Mouse (Mus musculus) intestine, postnatal 0 days (tissue): ENCODE measurements around the gene Fam71f1. TPM values are rescaled to one million over a fixed set of nuclear protein-coding genes. Genes with fewer than 3 reads are reported as not detected.

Experiments
- ATAC-seq: fragments of 200-750 bp; cut with Nextera tagmentation; 2 replicates; pipeline ENCODE4 v1.8.0; 2017; ENCODE audit warnings: mild to moderate bottlenecking, moderate TSS enrichment, moderate library complexity
- H3K27ac ChIP-seq: fragments of 300-500 bp; sonication (generic); 2 replicates; pipeline ENCODE4 v1.5.1; 2014; ENCODE audit warnings: mild to moderate bottlenecking, low read depth, low read length, moderate library complexity
- H3K27me3 ChIP-seq: fragments of 300-500 bp; sonication (generic); replicated peaks from 2 replicates; pipeline ENCODE4 v1.6.1; 2014; ENCODE audit warnings: low read length, mixed read lengths; ENCODE audit not compliant: control insufficient read depth, insufficient read depth
- H3K36me3 ChIP-seq: fragments of 300-500 bp; sonication (generic); 2 replicates; pipeline ENCODE4 v1.6.1; 2014; ENCODE audit warnings: mild to moderate bottlenecking, moderate library complexity; ENCODE audit not compliant: control insufficient read depth, insufficient read depth
- H3K4me1 ChIP-seq: fragments of 300-500 bp; sonication (generic); replicated peaks from 2 replicates; pipeline ENCODE4 v1.6.1; 2014; ENCODE audit warnings: antibody characterized with exemption, low read length, mixed read lengths; ENCODE audit not compliant: control insufficient read depth, insufficient read depth
- H3K4me2 ChIP-seq: fragments of 300-500 bp; sonication (generic); replicated peaks from 2 replicates; pipeline ENCODE4 v1.6.1; 2014; ENCODE audit warnings: low read depth, mild to moderate bottlenecking, moderate library complexity
- H3K4me3 ChIP-seq: fragments of 300-500 bp; sonication (generic); 2 replicates; pipeline ENCODE4 v1.5.1; 2014; ENCODE audit warnings: low read depth, low read length
- H3K9ac ChIP-seq: fragments of 300-500 bp; sonication (generic); 2 replicates; pipeline ENCODE4 v1.6.1; 2014; ENCODE audit warnings: mild to moderate bottlenecking, low read depth, low read length
- H3K9me3 ChIP-seq: fragments of 300-500 bp; sonication (generic); 2 replicates; pipeline ENCODE4 v1.6.1; 2016; ENCODE audit warnings: mixed run types; ENCODE audit not compliant: control insufficient read depth
- CTCF ChIP-seq: sonication (generic); IDR thresholded peaks from 2 replicates; pipeline ENCODE4 v1.5.1; 2016; ENCODE audit warnings: low read depth, mild to moderate bottlenecking, control low read depth, antibody characterized with exemption, moderate library complexity
- whole genome bisulfite sequencing: fragments of 180-500 bp; shearing (Covaris S2); extraction: QIAGEN DNeasy Blood & Tissue Kit; methylation state at CpG from one replicate; pipeline ENCODE4 v1.1.7; 2014; 5-methylcytosine and 5-hydroxymethylcytosine counted together
- polyA plus RNA-seq: library from polyadenylated mRNA; unstranded; fragments of >200 nt; fragmentation: Nextera tagmentation; extraction: Ambion mirVana; gene quantifications from 2 replicates; pipeline ENCODE4 v1.2.1, GENCODE M21; 2015

Gene Fam71f1
- polyA plus RNA-seq, 1 experiment from 2014 or later = not detected

DNA sequence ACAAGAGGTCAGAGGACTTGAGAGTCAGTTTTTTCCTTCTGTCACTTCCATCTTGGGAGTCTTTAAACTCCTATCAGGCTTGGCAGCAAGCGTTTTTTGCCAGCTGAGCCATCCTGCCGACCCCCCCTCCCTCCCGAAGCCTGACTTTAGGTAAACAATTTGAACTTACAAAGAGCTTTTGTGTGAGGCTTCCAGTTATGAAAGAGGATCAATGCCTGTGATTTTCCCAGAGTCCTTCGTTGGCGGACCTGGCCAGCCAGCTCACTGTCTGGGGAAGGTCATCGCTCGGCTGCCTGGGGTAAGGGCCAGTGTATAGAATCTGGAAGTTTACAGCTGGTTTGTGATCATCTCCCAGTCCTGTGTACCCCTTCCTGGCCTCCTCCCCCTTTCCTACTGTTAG, 38.3 kb upstream of the Fam71f1 start:
- WGBS = 43% methylated on average over 7 of the region's 7 CpGs

DNA sequence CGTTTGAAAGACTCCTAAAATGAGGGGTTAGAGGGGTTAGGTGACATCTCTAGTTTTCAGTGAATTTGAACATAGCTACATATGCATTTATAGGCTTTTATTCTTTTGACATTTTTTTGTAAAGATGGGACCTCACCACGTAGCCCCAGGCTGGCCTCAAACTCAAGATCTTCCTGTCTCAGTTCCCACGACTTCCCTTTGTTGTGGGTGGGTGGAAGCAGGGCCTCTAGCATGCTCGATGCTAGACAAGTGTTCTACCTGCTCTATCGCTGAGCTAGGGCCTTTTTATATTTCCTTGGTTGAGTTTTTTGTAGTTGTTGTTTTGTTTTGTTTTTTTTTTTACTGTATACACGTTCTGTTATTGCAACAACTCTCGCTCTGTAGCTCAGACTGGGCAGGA, 32.1 kb upstream of the Fam71f1 start:
- WGBS = 80% methylated on average over 7 of the region's 7 CpGs
- Histone ChIP-seq H3K4me3 (no peak overlapping the region), H3K9ac (no peak overlapping the region), H3K4me1 (no peaks in the 10 kb centered on the region), H3K9me3 (no peaks in the 10 kb centered on the region), H3K36me3 (no peaks in the 10 kb centered on the region), H3K4me2 (no peak overlapping the region), H3K27me3 (no peaks in the 10 kb centered on the region), H3K27ac (no peak overlapping the region)
- no peak for TF ChIP-seq CTCF
- no peak for ATAC-seq

More for the DNA sequence above, 38.3 kb upstream of the Fam71f1 start:
- Histone ChIP-seq H3K4me2 (no peak overlapping the region), H3K27me3 (no peaks in the 10 kb centered on the region), H3K9ac (no peak overlapping the region), H3K27ac (no peak overlapping the region), H3K4me1 (no peaks in the 10 kb centered on the region), H3K36me3 (no peaks in the 10 kb centered on the region), H3K9me3 (no peaks in the 10 kb centered on the region), H3K4me3 (no peak overlapping the region)
- no peak for TF ChIP-seq CTCF
- ATAC-seq = no peak

DNA sequence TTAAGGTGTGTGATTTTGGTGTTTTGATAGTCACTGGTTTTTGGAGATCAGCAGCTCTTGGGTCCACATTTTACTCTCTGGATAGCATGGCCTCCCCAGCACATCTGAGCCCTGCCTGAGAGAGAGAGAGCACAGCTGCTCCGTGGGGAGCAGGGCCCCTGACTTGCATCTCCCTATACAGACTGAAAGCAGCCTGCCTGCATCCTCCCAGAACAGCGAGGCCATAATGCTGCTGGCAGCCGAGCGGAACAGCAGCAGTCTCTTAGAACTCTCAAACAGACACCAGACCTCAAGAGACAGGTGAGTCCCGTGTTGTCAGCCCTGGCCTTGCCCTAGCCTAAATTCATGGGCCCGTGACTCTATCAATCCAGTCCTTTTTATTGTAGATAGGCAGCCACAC, 31.5 kb upstream of the Fam71f1 start:
- 60% methylated on average over 6 of the region's 6 CpGs for WGBS
- Histone ChIP-seq H3K4me2 (no peak overlapping the region), H3K9me3 (no peaks in the 10 kb centered on the region), H3K4me3 (no peak overlapping the region), H3K27me3 (no peaks in the 10 kb centered on the region), H3K36me3 (no peaks in the 10 kb centered on the region), H3K9ac (no peak overlapping the region), H3K27ac (no peak overlapping the region), H3K4me1 (no peaks in the 10 kb centered on the region)
- TF ChIP-seq CTCF = no peak
- ATAC-seq = no peak

DNA sequence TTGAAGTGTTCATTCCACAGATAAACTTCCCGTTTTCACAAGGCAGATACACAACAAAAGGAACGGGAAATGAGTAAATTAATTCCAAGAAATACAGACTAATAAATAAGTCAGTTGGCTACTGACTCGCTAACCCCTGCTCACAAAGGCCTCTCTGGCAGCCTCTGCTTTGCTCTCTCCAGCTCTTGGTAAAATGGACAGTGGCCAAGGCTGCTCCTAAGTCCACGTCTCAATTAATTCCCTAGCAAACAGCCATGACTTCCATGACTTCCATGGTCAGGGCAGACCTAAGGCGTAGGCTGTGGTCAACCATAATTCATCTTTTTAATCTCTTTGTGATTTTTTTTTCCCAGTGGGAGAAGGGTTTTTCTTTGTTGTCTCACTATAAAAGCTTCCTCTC, 31.0 kb upstream of the Fam71f1 start:
- H3K9me3 ChIP-seq = no peaks in the 10 kb centered on the region
- H3K4me1 ChIP-seq = no peaks in the 10 kb centered on the region
- no peak overlapping the region for H3K4me3 ChIP-seq
- ATAC-seq = no peak
- WGBS = 71% methylated on average over 5 of the region's 5 CpGs
- no peak overlapping the region for H3K4me2 ChIP-seq
- no peak overlapping the region for H3K9ac ChIP-seq
- H3K27ac ChIP-seq = no peak overlapping the region
- H3K36me3 ChIP-seq = no peaks in the 10 kb centered on the region
- no peak for TF ChIP-seq CTCF
- no peaks in the 10 kb centered on the region for H3K27me3 ChIP-seq

DNA sequence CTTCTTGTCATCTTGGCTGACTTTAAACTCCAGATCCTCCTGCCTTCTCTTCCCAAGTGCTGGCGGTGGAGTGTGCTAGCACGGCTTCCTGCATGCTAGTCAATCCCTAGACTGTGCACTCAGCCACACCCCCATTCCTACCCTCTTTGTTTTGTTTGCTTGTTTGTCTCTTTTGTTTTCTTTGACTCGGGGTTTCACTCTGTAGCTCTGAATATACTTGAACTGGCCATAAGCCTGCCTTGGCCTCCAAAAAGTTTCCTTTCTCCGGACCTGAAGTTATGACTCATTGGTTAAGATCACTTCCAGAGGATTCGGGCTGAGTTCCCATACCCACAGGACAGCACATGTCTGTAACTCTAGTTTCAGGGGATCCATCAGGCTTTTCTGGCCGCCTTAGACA, 30.3 kb upstream of the Fam71f1 start:
- Histone ChIP-seq H3K36me3 (no peaks in the 10 kb centered on the region), H3K9me3 (no peaks in the 10 kb centered on the region), H3K9ac (no peak overlapping the region), H3K4me2 (no peak overlapping the region), H3K4me1 (no peaks in the 10 kb centered on the region), H3K4me3 (no peak overlapping the region), H3K27me3 (no peaks in the 10 kb centered on the region), H3K27ac (no peak overlapping the region)
- TF ChIP-seq CTCF = no peak
- no peak for ATAC-seq
- WGBS = 53% methylated on average over 6 of the region's 6 CpGs

DNA sequence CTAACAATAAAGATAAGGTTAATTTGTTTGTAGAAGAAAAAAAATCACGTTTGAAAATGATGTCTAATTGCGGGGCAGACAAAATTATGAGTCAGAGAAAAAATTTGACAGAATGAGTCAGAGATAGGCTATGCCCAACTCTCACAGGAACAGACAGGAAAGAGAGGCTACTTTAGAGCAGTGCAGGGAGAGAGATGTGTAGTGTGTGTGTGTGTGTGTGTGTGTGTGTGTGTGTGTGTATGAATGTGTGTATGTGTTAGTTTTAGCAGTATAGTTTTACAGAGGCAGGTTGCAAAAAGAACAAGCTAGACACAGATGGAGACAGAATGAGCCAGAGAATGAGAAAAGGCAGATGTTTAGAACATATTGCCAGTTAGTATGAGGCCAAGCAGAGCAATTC, 19.8 kb upstream of the Fam71f1 start:
- Histone ChIP-seq H3K27me3 (no peaks in the 10 kb centered on the region), H3K9me3 (no peaks in the 10 kb centered on the region), H3K27ac (no peak overlapping the region), H3K4me3 (no peak overlapping the region), H3K36me3 (no peaks in the 10 kb centered on the region), H3K4me2 (no peak overlapping the region), H3K9ac (no peak overlapping the region), H3K4me1 (no peaks in the 10 kb centered on the region)
- WGBS = 18% methylated on average over 2 of the region's 2 CpGs
- ATAC-seq = no peak
- TF ChIP-seq CTCF = no peak

DNA sequence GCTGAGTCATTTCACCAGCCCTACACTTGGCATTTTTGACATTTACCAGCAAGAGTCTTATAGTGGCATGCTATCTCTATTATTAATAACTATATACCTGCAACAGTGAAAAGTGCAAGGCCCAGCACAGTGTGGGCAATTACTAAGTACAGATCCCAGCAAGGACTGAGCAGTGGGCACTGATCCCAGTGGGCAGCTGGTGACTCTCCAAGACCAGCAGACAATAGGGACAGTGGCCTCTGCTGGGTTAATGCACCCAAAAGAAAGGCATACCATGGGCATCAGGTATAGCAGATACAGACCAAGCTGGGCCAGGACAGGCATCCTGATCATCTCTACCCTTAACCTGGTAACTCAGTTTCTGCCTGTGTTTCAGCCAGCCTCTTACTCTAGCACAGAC, 15.7 kb upstream of the Fam71f1 start:
- no peak for TF ChIP-seq CTCF
- Histone ChIP-seq H3K4me1 (no peaks in the 10 kb centered on the region), H3K27me3 (no peaks in the 10 kb centered on the region), H3K4me3 (no peak overlapping the region), H3K36me3 (no peaks in the 10 kb centered on the region), H3K9ac (no peak overlapping the region), H3K27ac (no peak overlapping the region), H3K9me3 (no peaks in the 10 kb centered on the region), H3K4me2 (no peak overlapping the region)
- no peak for ATAC-seq
